Mouse (Mus musculus) retina, adult 2 months (tissue): ENCODE data around the gene Tmem62.
"Not testable (repeated sequence)": the region's sequence is repeated elsewhere in the genome, so short reads cannot be mapped to it uniquely, and the experiment has no call there.

Source experiments
- DNase-seq: peaks from one replicate; pipeline ENCODE4 v3.0.0-alpha.2; 2012; ENCODE audit warnings: low read depth, low spot score

Gene Tmem62

DNA sequence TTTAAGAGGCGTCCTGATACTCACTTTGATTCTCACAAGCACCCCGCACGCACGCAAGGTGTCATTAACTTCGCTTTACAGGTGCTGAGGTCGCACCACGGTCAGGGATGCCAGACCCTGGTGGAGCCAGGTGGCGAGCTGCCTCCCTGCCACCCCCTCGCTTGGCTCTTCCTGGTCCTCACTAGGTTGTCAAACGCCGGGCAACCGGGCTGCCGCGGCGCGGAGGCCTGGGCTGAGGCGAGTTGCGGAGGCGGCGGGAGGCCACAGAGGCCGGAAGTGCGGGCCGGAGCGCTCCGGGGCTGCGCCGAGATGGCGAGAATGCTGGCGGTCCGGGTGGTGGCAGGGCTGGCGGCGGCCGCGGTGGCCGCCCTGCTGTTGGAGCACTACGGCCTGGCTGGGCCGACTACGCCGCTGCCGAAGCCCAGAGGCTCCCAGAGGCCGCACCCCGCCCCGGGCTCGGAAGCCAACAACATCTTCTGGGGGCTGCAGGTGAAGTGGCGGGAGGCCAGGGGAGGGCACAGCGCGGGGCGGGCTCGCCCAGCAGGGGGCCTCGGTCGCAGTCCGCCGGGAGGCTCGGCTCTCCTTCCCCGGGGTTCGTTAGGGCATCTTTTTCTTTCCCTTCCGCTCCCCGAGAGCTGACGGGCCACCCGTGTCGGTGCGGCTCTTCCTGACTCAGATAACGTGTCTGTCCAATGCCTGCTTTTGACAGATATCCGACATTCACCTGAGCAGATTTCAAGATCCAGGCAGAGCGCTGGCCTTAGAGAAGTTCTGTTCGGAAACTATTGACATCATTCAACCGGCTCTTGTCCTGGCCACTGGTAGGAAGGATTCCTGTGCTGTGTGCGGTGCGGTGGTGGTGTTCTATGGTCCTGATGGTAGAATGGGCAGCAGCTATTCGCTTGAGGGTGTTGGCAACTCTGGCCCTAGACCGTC lies at the start of gene Tmem62:
TSS of gene Tmem62 (plus strand) at position 28 of the 936 bp plus-strand sequence.
- no peak for DNase-seq

DNA sequence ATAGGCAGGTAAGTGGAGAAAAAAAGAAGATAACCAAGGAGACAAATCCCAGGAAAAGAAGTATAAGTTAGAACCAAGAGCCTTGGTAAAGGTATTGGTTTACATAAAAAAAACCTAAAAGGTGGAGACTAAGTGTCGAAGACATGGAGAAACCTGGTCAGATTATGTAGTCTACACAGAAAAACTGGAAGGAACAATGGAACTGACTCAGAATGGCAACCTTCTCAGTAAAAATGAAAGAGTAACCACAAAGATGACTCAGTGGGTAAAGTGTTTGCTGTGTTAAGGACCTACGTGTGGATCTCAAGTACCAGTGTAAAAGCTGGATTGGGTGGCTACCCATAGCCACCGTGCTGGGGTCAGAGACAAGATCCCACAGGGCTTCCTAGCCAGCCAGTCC lies 43.8 kb upstream of the Tmem62 start:
- no peak for DNase-seq

DNA sequence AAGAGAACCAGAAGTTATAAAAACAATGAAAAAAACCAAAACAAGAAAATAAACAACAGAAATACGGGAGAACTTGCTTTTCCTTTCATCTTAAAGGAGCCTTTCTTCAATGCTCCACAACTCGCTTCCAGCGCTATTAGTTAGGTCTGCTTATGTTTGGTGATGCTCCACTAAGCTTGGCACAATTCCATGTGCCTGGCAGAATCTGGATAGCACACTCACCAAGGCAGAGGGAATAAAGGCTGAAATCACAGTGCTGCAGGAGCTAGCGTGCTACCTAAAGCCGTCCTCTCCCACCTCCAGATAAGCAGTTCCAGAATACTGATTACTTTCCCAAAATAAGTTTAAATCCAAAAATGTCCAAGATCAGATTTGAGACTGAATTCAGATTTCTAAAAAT lies 25.6 kb upstream of the Tmem62 start:
- DNase-seq = no peak

DNA sequence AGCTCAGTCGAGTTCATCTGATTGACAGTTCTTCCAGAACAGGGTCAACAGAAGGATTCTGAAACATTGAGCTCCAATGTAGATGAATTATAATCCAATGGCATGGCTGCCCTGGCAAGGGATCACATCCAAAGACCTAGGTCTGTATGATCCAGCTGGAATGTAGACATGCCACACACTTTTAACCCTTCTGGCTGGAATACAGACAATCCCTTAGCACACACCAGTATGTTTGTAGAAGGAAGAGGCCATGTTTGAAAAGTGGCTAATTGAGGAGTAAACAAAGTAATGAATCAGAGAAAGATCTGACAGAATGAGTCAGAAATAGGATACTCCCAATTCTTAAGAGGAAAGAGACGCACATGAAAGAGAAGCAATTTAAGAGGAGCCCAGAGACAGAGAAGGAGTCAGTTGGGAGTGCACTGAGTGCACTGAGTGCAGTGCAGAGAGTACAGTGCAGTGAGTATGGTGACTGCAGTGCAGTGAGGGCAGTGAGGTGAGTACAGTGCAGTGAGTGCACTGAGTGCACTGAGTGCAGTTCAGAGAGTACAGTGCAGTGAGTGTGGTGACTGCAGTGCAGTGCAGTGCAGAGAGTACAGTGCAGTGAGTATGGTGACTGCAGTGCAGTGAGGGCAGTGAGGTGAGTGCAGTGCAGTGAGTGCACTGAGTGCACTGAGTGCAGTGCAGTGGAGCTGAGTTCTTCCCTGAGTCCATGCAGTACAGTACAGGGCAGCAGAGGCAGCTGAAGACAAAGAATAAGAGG lies 24.5 kb upstream of the Tmem62 start:
- DNase-seq = no peak

DNA sequence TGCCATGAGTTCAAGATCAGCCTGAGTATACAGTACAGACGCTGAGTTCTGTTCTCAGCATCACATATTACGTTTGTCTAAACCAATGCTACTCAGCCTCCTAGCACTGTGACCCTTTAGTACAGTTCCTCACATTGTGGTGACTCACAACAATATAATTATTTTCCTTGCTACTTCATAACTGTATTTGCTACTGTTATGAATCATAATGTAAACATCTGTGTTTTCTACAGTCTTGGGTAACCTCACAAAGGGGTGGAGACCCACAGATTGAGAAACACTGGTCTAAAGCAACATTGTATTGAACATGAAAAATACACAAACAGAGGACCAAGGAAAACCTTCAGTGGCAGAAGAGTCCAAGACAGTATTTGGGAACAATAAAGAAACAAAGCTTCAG lies 17.5 kb upstream of the Tmem62 start:
- DNase-seq = no peak

DNA sequence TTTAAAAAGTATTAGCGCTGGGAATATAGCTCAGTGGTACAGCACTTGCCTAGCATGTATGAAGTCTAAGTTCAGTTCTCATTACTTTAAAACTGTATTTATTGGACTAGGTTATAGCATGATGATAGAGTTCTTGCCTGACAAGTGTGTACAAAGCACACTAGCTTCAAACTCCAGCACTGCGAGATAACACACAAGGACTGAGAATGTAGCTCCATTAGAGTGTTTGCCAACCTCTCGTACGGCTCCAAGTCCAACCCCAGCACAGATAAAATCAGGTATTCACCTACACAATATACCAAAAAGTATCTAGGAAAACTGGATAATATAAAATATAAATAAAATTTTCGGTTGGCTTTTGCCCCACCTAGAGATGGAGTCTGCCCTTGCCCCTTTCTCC lies 17.0 kb upstream of the Tmem62 start:
- DNase-seq = no peak

DNA sequence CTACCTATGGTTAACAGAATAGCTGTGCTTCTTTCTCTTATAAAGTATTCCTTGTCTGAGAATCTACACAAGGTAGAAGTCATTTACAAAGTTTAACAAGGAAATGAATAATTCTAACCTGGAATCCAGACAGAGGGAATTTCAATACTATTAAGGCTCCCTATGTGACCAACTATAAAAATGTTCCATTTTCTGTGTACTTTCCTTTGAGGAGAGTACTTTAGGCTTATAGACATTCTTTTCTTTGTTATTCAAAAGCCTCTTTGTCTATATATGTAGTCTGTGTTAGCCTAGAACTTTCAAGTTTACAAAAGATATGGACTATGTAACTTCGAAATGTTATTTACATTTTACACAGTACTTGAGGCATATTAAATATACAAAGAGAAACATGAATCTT lies 16.6 kb upstream of the Tmem62 start:
- DNase-seq = no peak

DNA sequence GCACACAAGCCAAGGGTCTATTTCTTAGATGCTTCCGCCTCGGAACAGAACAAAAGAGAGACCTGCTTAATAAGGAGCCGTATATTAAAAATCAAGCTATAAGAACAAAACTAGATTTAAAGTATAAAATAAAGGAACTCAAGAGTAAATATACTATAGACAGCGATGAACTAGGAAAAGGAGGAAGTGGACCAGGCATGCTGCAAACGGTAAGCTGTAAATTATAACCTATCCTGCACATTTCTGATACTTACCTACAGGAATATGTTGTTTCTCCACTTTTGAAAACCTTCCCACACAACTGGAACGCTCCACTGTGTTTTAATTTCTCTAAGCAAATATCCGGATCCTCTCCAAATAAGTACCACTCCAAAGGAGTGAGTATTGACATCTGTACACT lies 13.7 kb upstream of the Tmem62 start:
- DNase-seq = no peak

DNA sequence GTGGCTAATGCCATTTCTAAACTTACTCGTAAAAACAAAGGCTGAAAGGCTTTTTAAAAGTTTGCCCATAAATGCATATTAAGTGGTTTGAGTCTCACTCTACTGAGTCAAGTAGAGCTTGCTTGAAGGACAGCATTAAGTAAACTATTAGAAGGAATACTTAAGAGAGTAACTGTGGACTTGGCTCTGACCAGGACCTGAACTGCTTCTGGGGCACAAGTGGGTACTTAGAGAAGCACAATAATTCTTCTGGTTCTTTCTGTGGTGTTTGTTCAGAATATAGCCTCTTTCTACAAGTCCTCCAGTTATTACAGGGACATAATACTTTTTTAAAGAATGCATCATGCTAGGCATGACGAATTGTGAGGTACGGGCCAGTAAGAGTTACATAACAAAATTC lies 11.3 kb upstream of the Tmem62 start:
- DNase-seq = no peak

DNA sequence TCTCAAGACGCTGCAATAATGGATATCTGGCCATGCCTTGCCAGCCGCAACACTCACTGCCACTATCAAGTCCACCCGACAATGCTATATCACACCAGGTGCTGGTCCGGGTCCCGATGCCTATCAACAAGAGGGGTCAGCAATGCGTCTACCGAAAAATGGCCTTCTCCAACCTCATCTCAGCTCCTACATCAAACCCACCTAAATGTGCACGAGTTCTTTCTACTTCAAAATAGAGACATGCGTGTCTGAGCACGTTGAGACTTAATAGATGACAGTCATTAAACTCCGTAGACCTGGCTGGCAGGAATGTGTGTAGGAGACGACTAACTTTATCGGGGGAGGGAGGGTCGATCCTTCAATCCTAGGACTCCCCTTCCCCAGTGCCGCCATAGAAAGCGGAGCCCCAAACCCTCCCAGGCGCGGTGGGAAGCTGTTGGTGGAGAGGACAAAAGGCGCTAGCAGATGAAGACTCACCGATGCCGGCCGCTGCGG lies 6.7 kb upstream of the Tmem62 start:
- no peak for DNase-seq

DNA sequence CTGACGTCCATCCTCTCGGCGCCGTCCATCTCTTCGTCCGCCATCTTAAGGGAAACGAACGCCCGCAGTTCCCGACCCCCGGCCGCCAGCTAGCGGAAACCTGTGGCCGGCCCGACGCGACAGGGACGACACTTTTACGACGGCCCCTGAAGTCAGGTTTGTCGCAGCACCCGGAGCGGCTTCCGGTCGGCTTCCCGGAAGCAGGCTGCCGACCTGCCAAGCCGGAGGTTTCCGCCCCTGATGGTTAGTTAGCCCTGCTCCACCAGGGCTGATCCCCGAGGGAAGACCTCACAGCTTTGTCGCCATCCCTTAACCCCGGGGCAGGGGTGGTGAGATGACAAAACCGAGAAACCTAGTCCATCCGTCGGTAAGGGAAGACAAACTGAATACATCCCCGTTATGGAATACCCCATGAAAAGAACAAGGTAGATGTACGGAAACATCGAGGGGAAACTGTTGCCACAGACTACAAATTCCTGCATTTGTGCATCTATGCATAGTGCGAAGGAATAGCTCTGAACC lies 6.2 kb upstream of the Tmem62 start, which contains the start of gene Ubr1:
TSS of gene Ubr1 (minus strand) at position 157 of the 522 bp plus-strand sequence.
- peak; percentile 70 for DNase-seq

DNA sequence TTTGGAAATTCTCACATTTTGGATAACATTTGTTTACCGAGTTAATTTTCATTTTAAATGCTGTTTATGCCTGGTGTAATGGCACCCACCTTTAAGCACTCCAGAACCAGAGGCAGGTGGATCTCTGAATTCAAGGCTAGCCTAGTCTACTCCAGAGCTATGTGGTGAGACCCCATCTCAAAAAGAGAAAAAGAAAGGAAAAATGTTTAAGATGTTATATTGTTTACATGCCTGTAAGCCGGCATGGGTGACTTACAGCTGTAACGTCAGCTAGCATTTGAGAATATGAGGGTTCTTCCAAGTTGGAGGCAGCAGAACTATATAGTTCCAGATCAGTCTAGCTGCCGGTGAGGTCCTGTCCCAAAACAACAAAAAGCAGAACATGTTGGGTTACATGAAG lies 5.1 kb upstream of the Tmem62 start:
- DNase-seq = no peak

DNA sequence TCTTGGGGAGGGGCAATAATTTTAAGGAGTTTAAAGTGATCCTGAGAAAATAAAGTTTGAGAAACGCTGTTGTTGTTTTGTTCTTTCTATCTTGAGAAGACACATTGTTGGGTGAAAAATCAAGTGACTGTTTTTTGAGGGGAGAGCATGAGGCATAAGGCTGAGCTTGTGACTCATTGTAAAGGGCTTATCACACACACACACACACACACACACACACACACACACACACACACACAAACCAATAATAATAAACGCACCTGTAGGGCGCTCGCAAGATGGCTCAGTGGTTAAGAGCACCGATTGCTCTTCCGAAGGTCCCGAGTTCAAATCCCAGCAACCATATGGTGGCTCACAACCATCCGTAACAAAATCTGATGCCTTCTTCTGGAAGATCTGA lies 4.6 kb upstream of the Tmem62 start:
- DNase-seq = not testable (repeated sequence)

DNA sequence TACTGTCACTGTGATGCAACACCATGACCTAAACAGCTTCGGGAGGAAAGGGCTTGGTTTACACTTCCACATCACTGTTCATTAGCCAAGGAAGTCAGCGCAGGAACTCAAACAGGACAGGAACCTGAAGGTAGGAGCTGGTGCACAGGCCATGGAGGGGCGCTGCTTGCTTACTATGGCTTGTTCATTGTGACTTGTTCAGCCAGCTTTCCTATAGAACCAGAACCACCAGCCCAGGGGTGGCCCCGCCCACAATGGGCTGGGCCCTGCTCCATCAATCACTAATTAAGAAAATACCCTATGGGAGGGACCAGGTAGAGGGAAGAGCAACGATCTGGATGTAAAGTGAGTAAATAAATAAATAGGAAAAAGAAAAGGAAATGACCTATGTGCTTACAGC lies 3.9 kb upstream of the Tmem62 start:
- DNase-seq = no peak

DNA sequence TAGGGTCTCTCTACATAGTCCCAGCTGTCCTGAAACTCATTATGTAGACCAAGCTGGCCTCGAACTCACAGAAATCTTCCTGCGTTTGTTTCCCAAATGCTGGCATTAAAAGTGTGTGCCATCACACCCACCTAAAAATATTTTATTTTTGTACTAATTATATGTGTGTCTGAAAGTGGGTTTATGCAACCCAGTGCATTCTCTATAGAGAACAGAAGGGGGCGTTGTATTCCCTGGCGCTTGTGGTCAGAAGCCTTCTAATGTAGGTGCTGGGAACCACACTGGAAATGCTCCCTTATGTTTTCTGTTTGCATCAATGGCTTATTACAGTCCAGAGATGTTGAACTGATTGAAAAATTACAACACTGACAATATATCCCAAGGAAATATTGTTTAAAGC lies 509 bp upstream of the Tmem62 start:
- DNase-seq = no peak

DNA sequence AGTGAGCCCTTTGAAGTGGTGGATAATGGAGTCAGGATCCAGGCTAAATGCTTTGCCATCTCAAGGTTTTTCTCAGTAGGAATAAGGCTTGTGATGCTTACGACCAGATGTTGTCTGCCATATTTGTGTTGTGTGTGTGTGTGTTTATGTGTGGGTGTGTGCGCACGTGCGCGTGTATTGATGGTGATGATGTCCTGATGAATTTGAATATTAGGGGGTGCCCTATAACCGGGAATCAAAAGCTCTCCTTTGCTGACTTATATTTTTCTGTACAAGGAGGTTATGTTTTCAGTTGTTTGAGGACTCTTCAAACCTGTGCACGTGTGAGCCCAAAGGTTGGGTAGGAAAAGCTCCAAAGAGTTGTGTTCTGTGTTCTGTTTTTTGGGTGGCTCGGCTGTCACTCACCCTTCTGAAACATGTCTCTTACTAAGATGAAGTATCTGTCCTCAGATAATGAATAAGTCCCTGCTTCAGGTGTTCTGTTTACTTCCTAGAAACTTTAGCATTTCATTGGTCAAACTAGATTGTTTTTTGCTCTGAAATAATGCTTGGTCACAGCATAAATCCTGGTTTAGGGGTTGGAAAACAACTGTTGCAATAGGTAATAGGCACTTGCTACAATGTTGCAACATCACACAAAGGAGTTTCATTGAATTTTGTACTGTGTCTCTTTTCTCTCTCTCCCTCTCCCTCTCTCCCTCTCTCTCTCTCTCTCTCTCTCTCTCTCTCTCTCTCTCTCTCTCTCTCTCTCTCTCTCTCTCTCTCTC lies 1.3 kb downstream of the Tmem62 start:
- no peak for DNase-seq

DNA sequence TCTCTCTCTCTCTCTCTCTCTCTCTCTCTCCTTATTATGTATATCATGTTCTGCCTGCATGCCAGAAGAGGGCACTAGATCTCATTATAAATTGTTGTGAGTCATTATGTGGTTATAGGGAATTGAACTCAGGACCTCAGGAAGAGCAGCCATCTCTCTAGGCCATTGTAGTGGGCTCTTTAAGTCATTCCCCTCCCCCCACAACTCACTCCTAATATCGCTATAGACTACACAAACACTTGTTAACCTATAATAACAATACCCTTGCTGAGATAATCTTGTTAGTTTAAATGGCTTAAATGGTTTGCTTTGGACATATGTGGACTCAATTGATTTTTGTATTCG lies 1.8 kb downstream of the Tmem62 start:
- no peak for DNase-seq

DNA sequence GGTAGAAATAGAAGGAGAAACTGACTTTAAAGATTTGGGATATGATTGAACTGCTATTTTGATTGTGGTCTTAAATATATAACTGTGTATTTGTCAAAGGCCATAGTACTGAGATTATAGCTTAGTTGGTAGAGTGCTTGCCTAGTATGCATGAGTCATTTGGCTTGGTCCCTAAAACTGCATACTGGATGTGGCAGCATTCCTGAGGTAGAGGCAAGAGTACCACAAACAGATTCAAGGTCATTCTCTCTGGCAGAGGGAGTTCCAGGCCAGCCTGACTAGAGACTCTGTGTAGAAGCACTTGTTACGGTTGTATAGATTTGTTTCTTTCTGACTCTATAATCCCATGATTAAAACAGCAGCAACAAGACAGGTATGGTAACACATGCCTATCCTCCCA lies 3.0 kb downstream of the Tmem62 start:
- no peak for DNase-seq

DNA sequence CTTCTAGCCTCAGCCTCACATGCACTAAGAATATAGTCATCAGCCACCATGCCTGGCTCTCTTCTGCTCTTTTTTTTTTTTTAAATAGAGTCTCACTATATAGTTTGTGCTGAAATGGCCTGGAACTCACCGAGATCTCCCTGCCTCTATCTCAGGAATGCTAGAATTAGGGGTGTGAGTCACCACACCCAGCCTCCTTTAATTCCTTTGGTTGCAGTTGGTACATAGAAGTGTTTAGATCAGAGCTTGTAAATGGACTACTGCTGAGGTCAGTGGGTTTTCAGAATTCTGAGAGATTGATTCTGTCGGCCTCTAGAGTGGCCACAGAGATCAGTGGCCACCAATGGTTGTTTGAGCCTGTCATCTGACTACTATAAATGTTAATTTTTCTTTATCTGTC lies 4.0 kb downstream of the Tmem62 start:
- no peak for DNase-seq

DNA sequence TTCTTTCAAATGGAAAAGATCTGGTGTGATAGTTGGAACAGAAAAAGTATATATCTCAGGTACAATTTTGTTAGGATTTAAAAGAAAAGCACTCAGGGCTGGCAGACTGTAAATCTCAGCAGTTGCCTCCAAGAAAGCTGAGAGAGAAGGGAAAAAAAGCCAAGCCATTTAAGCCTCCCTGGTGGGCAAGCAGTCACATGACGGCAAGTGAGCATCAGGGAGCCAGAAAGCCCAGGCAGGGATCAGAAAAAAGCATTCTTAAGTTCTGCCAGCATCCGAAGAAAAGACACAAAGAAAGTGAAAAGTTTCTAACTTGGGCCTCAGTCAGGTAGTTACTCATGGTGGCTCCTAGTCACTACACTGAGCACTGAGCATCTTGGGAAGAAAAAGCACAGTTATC lies 6.8 kb downstream of the Tmem62 start:
- no peak for DNase-seq

DNA sequence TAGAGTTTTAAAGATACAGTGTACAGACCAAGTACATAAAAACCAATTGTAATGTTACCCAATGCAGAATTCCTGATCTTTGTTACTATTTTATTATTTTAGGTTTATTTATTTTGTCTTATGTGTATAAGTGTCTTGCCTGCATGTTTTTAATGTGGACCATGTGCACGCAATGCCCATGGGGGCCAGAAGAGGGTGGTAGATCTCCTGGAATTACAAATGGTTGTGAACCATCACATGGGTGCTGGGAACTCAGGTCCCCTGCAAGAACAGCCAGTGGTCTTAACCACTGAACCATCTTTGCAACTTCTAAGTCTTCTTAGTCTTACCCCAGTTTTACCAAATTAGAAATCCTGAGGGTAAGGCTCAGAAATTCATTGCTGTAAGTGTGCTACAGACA lies 8.4 kb downstream of the Tmem62 start:
- DNase-seq = no peak

DNA sequence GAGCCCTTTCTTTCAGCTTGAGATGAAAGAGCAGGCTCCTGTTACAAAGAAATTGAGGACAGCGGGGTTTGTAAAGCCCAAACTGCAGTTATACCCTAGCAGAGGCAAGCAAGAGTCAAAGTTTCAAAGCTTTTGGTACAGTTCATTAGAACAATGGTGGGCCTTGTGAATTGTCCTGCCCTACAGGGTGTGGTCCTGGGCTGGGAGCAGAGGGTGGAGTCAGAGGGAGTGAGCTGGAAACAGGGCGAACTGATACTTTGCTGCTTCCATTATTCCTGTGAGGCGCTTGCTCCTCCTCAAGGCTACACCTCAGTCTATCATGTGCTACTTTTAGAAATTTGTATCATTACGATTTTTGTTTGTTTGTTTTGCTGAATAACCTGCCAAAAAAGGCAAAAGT lies 14.4 kb downstream of the Tmem62 start:
- DNase-seq = no peak
